Mouse (Mus musculus): ENCODE results near the gene Polr2b. TPM values are rescaled to one million over a fixed set of nuclear protein-coding genes. Genes with fewer than 3 reads are reported as not detected.

The Polr2b gene
- polyA plus RNA-seq, 1 experiment from 2014 or later, result 20.3 TPM

DNA sequence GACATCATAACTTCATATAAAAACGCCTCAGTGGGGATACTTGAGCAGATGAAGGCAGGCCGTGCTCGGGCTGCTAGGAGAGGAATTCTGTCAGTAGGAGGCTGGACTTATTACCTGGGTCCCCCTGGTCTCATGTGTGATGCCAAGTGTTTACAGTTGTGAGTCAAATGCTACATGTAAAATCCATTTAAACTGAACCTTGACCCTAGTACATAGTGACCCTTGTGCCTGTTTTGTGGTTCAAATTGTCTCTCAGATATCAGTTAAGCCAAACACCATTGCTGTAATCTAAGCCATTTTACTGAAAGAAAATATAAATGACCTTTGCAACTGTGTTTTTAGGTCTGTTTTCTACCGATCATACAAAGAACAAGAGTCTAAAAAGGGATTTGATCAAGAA lies 30.1 kb downstream of the Polr2b start:
- Histone ChIP-seq H3K4me3 (ENCODE audit: low read depth, low read length) (no peak overlapping the region), H3K9me3 (ENCODE audit: control insufficient read depth) (no peaks in the 10 kb centered on the region), H3K36me3 (ENCODE audit: control insufficient read depth, insufficient read depth) (peaks cover 68% of the 10 kb centered on the region), H3K9ac (ENCODE audit: low read depth, low read length) (no peak overlapping the region), H3K4me1 (replicated peaks; ENCODE audit: control insufficient read depth, insufficient read depth, low read length) (no peaks in the 10 kb centered on the region), H3K4me2 (replicated peaks; ENCODE audit: low read depth) (no peak overlapping the region), H3K27me3 (replicated peaks; ENCODE audit: control insufficient read depth, insufficient read depth, low read length) (no peaks in the 10 kb centered on the region), H3K27ac (ENCODE audit: low read depth, low read length) (no peak overlapping the region)
- 77% methylated on average over 4 of the region's 4 CpGs for WGBS
- no peak for TF ChIP-seq CTCF (IDR thresholded peaks at IDR 0.05; ENCODE audit: low read depth)
- no peak for ATAC-seq

DNA sequence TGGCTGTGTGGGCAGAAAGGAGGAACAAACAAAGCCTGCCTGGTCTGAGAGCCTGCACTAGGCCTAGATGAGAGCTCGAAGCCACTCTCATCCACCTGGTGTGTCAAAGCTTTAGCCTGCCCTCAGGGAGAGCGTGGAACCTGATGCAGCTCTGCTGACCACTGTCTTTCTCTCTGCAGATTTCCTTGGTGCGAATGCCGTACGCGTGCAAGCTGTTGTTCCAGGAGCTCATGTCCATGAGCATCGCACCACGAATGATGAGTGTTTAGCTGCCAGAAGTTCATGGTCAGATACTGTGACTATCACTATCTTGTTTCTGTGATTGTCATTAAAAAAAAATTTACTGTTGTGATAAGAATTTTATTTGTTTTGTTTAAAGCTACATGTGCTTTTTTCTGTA lies 39.0 kb downstream of the Polr2b start:
- H3K4me2 ChIP-seq (replicated peaks; ENCODE audit: low read depth), result no peak overlapping the region
- 94% methylated on average over 8 of the region's 8 CpGs for WGBS
- H3K4me1 ChIP-seq (replicated peaks; ENCODE audit: control insufficient read depth, insufficient read depth, low read length), result no peaks in the 10 kb centered on the region
- no peak overlapping the region for H3K9ac ChIP-seq (ENCODE audit: low read depth, low read length)
- H3K36me3 ChIP-seq (ENCODE audit: control insufficient read depth, insufficient read depth), result peaks cover 59% of the 10 kb centered on the region
- ATAC-seq, result no peak
- H3K27me3 ChIP-seq (replicated peaks; ENCODE audit: control insufficient read depth, insufficient read depth, low read length), result no peaks in the 10 kb centered on the region
- no peak overlapping the region for H3K27ac ChIP-seq (ENCODE audit: low read depth, low read length)
- no peak for TF ChIP-seq CTCF (IDR thresholded peaks at IDR 0.05; ENCODE audit: low read depth)
- no peaks in the 10 kb centered on the region for H3K9me3 ChIP-seq (ENCODE audit: control insufficient read depth)
- no peak overlapping the region for H3K4me3 ChIP-seq (ENCODE audit: low read depth, low read length)

DNA sequence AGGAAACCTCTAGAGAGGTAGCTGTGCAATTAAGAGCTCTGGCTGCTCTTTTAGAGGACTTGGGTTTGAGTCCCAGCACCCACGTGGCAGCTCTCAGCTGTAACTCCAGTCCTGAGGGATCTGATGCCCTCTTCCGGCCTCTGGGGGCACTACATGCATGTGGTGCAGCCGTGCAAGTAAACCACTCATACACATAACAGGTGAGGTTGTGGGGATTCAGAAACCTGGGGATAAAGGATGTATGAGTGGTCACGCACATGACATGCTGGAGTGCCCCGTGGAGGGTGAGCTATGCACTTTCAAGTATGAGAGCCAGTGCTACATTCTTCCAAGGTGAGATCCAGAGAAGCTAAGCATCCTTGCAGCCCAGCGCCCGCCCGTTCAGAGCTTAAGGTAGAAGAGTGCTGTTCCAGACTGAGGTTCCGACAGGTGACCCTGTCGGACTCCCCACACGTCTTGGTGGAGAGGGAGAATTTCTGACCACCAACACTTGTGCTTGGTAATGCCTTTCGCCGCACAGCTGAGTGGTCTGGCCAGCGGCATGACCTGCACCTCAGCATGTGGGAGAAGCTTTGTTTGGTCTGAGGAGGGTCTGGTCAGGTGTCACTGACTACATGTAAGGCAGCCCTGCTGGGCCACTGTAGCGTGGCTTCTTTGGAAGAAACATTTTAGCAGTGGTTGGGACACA lies 40.2 kb downstream of the Polr2b start:
- 92% methylated on average over 15 of the region's 15 CpGs for WGBS
- no peak overlapping the region for H3K4me3 ChIP-seq (ENCODE audit: low read depth, low read length)
- no peaks in the 10 kb centered on the region for H3K4me1 ChIP-seq (replicated peaks; ENCODE audit: control insufficient read depth, insufficient read depth, low read length)
- ATAC-seq, result no peak
- H3K36me3 ChIP-seq (ENCODE audit: control insufficient read depth, insufficient read depth), result peaks cover 53% of the 10 kb centered on the region
- H3K27me3 ChIP-seq (replicated peaks; ENCODE audit: control insufficient read depth, insufficient read depth, low read length), result no peaks in the 10 kb centered on the region
- peak; percentile 24; the same call in 1 of the 2 replicates for TF ChIP-seq CTCF (IDR thresholded peaks at IDR 0.05; ENCODE audit: low read depth)
- H3K9me3 ChIP-seq (ENCODE audit: control insufficient read depth), result no peaks in the 10 kb centered on the region
- H3K4me2 ChIP-seq (replicated peaks; ENCODE audit: low read depth), result no peak overlapping the region
- no peak overlapping the region for H3K9ac ChIP-seq (ENCODE audit: low read depth, low read length)
- H3K27ac ChIP-seq (ENCODE audit: low read depth, low read length), result no peak overlapping the region

DNA sequence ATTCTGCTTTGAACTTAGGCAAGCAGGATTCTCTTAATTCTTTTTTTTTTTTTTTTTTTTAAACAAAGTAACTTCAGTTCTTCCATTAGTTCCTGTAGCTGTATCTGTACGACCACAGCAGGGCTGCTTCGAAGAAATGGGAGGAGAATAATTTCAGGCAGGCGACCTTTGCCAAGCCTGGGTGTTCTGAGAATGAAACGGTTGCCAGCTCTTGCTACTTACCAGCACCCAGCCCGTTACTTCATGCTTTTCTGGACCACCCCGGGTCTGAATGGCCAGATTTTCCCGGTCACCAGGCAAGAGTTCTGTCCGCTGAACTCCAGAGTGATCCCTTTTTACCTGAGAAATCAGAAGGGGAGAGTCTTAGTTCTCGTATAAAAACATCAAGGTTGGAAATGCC lies 41.7 kb downstream of the Polr2b start:
- WGBS, result 82% methylated on average over 9 of the region's 9 CpGs
- peaks cover 39% of the 10 kb centered on the region for H3K36me3 ChIP-seq (ENCODE audit: control insufficient read depth, insufficient read depth)
- TF ChIP-seq CTCF (IDR thresholded peaks at IDR 0.05; ENCODE audit: low read depth), result no peak
- no peaks in the 10 kb centered on the region for H3K27me3 ChIP-seq (replicated peaks; ENCODE audit: control insufficient read depth, insufficient read depth, low read length)
- no peak overlapping the region for H3K4me2 ChIP-seq (replicated peaks; ENCODE audit: low read depth)
- no peak for ATAC-seq
- no peak overlapping the region for H3K4me3 ChIP-seq (ENCODE audit: low read depth, low read length)
- no peak overlapping the region for H3K27ac ChIP-seq (ENCODE audit: low read depth, low read length)
- H3K9me3 ChIP-seq (ENCODE audit: control insufficient read depth), result no peaks in the 10 kb centered on the region
- no peak overlapping the region for H3K9ac ChIP-seq (ENCODE audit: low read depth, low read length)
- H3K4me1 ChIP-seq (replicated peaks; ENCODE audit: control insufficient read depth, insufficient read depth, low read length), result no peaks in the 10 kb centered on the region

DNA sequence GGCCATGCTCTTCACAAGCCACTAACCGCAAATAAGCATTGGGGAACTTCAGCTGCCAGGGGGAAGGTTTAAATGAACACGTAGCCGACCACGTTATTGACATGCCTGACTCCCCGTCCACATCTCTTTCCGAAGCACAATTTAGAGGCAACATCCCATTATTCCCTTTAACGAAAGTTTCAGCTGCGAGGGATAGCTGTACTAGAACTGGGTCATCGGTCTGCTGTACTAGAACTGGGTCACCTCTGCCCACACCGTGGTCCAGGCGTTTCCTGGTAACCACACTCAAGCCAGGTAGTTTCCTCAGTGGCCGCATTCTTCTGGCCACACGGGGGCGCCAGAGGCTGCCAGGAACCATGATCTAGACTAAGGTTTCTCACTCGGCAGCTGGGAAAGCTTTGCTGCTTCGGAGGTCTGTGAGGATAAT lies 44.4 kb downstream of the Polr2b start:
- no peaks in the 10 kb centered on the region for H3K4me1 ChIP-seq (replicated peaks; ENCODE audit: control insufficient read depth, insufficient read depth, low read length)
- peaks cover 15% of the 10 kb centered on the region for H3K36me3 ChIP-seq (ENCODE audit: control insufficient read depth, insufficient read depth)
- peak overlapping the region; percentile 48 for H3K4me2 ChIP-seq (replicated peaks; ENCODE audit: low read depth)
- peak; percentile 99 for TF ChIP-seq CTCF (IDR thresholded peaks at IDR 0.05; ENCODE audit: low read depth)
- no peak overlapping the region for H3K4me3 ChIP-seq (ENCODE audit: low read depth, low read length)
- H3K27me3 ChIP-seq (replicated peaks; ENCODE audit: control insufficient read depth, insufficient read depth, low read length), result no peaks in the 10 kb centered on the region
- no peak overlapping the region for H3K9ac ChIP-seq (ENCODE audit: low read depth, low read length)
- peak; percentile 46; the same call in 1 of the 2 replicates for ATAC-seq
- H3K27ac ChIP-seq (ENCODE audit: low read depth, low read length), result no peak overlapping the region
- 9% methylated on average over 16 of the region's 16 CpGs for WGBS
- no peaks in the 10 kb centered on the region for H3K9me3 ChIP-seq (ENCODE audit: control insufficient read depth)

DNA sequence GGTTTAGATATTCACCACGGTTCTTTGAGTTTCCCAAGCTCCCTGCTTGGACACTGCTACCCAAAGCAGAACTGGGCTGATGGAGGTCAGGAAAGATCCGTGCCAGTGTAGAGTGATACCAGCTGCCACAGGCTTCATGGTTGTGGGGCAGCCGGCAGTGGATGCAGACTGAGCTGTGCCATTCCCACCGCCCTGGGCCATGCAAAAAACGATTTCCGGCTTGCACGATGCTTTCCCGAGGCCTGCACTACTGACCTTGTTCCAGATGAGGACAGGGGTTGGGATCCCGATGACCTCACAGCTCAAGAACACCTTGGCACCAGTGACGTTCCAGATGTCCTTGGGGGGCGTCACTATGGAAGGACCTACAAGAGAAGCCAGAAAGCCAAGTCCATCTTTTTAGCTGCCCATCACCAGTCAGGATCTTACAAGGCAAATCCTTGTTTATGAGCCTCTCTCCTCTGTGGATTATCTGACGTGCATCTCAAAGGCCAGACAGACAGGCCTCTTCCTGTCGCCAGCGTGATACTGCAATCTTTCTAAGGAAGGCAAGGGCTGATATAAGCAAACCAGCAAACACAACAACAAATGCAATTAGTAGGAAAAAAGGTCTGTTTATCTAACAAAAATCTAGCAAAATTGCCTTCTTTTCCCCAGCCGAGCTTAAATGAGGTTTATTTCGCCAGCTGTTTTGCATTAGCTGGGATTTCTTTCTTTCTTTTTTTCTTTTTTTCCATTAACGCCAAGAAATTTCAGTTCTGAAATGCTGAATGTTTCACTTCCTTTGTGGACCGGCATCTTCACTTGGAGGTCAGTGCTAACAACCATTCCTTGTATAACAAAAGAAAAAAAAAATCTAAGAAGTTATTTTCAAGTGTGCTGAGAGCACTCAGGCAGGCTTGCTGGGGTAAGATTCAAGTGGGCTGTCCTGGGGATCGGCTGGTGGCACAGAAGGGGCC lies 45.6 kb downstream of the Polr2b start:
- TF ChIP-seq CTCF (IDR thresholded peaks at IDR 0.05; ENCODE audit: low read depth), result no peak
- no peak overlapping the region for H3K4me2 ChIP-seq (replicated peaks; ENCODE audit: low read depth)
- 73% methylated on average over 19 of the region's 19 CpGs for WGBS

More for the DNA sequence above, 45.6 kb downstream of the Polr2b start:
- Histone ChIP-seq H3K4me3 (ENCODE audit: low read depth, low read length) (no peak overlapping the region), H3K9ac (ENCODE audit: low read depth, low read length) (no peak overlapping the region), H3K4me1 (replicated peaks; ENCODE audit: control insufficient read depth, insufficient read depth, low read length) (no peaks in the 10 kb centered on the region), H3K36me3 (ENCODE audit: control insufficient read depth, insufficient read depth) (peaks cover 7% of the 10 kb centered on the region; the same call in 1 of the 2 replicates), H3K27ac (ENCODE audit: low read depth, low read length) (no peak overlapping the region), H3K27me3 (replicated peaks; ENCODE audit: control insufficient read depth, insufficient read depth, low read length) (no peaks in the 10 kb centered on the region), H3K9me3 (ENCODE audit: control insufficient read depth) (no peaks in the 10 kb centered on the region)
- ATAC-seq, result no peak

Measured in intestine, postnatal 0 days (tissue).